Mouse (Mus musculus): ENCODE data around the gene Lhfpl3. TPM values are rescaled to one million over a fixed set of nuclear protein-coding genes. Genes with fewer than 3 reads are reported as not detected.

Lhfpl3 gene
- polyA plus RNA-seq, 1 experiment from 2014 or later, result 0.11 TPM

DNA sequence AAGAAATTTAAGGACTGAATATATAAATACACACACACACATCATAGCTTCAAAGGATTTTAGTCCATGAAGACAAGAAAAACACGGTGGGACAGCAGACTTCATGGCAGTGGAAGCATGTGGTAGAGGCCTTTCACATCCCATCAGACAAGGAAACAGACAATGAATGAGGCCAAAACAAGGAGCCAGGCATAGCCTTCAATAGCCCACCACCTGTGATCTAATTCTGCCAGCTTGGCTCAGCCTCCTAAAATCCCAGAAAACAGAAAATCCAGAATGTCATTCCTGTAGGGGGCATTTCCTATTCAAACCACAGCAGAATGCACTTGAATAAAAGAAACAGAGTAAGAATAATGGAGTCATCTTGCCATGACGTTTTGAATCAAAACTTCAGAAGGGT is 381.0 kb downstream of the Lhfpl3 start:
- Histone ChIP-seq H3K27me3 (ENCODE audit: insufficient read depth, low read length) (no peaks in the 10 kb centered on the region), H3K4me3 (ENCODE audit: low read depth, low read length) (no peak overlapping the region), H3K9ac (no peak overlapping the region), H3K36me3 (ENCODE audit: insufficient read depth) (no peaks in the 10 kb centered on the region), H3K27ac (ENCODE audit: low read depth) (no peak overlapping the region), H3K4me2 (no peak overlapping the region), H3K9me3 (ENCODE audit: low read depth, low read length) (no peaks in the 10 kb centered on the region), H3K4me1 (ENCODE audit: insufficient read depth) (no peaks in the 10 kb centered on the region)
- DNase-seq (no peak), ATAC-seq (ENCODE audit: insufficient read depth) (no peak)
- 58% methylated on average over 2 of the region's 2 CpGs for WGBS
- no peak for TF ChIP-seq CTCF (IDR thresholded peaks at IDR 0.05; ENCODE audit: low read depth)

DNA sequence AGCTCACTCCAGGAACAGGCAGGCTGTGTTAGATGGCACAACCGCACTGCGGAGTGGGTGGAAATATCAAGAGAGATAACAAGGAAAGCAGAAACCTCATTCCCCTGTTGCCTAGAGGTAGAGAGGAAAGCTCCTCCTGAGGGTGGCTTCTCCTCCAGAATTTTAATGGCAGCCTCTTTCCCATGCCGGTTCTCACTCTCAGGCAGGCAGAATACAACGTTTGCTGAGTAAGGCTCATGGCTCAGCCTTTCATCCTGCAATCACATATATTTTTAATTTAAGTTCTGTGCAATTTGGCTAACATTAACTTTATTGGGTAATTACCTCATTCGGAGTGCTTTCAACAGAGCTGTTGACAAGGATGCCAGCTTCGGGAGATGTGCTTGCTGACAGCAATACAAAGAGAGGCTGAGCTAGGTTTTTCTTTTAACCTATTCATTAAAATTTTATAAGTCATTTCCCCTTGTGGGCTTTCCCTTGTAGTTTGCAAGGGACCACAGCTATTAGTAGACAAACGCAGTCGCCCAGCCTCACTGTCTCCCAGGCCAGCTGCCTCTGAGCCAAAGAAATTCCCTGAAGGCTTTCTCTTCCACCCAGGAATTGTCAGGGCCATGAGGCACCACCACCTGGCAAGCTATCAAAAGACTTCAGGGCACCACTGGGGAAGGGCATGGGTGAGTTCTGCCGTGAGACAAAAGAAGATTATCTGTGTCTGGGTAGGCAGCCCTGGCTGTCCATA is 394.5 kb downstream of the Lhfpl3 start:
- DNase-seq, result no peak

DNA sequence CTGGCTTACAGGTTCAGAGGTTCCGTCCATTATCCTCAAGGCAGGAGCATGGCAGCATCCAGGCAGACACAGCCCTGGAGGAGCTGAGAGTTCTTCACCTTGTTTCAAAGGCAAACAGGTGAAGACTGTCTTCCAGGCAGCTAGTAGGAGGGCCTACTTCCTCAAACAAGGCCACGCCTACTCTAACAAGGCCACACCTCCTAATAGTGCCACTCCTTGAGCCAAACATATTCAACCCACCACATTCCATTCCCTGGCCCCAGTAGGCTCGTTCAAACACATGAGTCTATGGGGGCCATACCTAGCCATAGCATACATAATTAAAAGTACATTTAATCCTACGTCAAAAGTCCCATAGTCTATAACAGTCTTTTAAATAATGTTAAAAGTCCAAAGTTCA is 407.4 kb downstream of the Lhfpl3 start:
- Histone ChIP-seq H3K4me2 (no peak overlapping the region), H3K27me3 (ENCODE audit: insufficient read depth, low read length) (no peaks in the 10 kb centered on the region), H3K4me3 (ENCODE audit: low read depth, low read length) (no peak overlapping the region), H3K9ac (no peak overlapping the region), H3K36me3 (ENCODE audit: insufficient read depth) (no peaks in the 10 kb centered on the region), H3K9me3 (ENCODE audit: low read depth, low read length) (no peaks in the 10 kb centered on the region; the same call in 1 of the 2 replicates), H3K27ac (ENCODE audit: low read depth) (no peak overlapping the region), H3K4me1 (ENCODE audit: insufficient read depth) (no peaks in the 10 kb centered on the region)
- ATAC-seq (ENCODE audit: insufficient read depth), result no peak
- no peak for TF ChIP-seq CTCF (IDR thresholded peaks at IDR 0.05; ENCODE audit: low read depth)
- no peak for DNase-seq
- whole genome bisulfite sequencing, result 74% methylated on average over 4 of the region's 4 CpGs

More for the DNA sequence above, 394.5 kb downstream of the Lhfpl3 start:
- no peak overlapping the region for H3K4me3 ChIP-seq (ENCODE audit: low read depth, low read length)
- TF ChIP-seq CTCF (IDR thresholded peaks at IDR 0.05; ENCODE audit: low read depth), result no peak
- ATAC-seq (ENCODE audit: insufficient read depth), result no peak
- no peaks in the 10 kb centered on the region for H3K9me3 ChIP-seq (ENCODE audit: low read depth, low read length)
- WGBS, result 75% methylated on average over 9 of the region's 9 CpGs
- H3K4me1 ChIP-seq (ENCODE audit: insufficient read depth), result no peaks in the 10 kb centered on the region
- H3K4me2 ChIP-seq, result no peak overlapping the region
- no peak overlapping the region for H3K27ac ChIP-seq (ENCODE audit: low read depth)
- no peaks in the 10 kb centered on the region for H3K36me3 ChIP-seq (ENCODE audit: insufficient read depth)
- H3K27me3 ChIP-seq (ENCODE audit: insufficient read depth, low read length), result no peaks in the 10 kb centered on the region
- no peak overlapping the region for H3K9ac ChIP-seq

DNA sequence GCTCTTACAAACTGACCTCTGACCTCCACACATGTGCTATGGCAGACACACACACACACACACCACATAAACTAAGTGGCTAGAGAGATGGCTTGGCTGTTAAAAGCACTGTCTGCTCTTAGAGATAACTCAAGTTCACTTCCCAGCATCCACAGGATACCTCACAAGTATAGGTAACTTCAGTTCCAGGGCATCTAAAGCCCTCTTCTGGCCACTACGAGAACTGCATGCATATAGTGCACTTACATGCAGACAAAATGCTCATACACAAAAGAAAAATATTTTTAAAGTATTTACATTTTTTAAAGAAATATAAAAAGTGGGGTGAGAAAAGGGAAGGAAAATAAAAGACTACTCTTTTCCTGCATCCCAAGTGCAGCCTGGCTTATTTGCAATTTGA is 408.6 kb downstream of the Lhfpl3 start:
- H3K36me3 ChIP-seq (ENCODE audit: insufficient read depth), result no peaks in the 10 kb centered on the region
- peak; percentile 35 for TF ChIP-seq CTCF (IDR thresholded peaks at IDR 0.05; ENCODE audit: low read depth)
- no peaks in the 10 kb centered on the region for H3K4me1 ChIP-seq (ENCODE audit: insufficient read depth)
- no peak overlapping the region for H3K4me2 ChIP-seq
- H3K27me3 ChIP-seq (ENCODE audit: insufficient read depth, low read length), result no peaks in the 10 kb centered on the region
- no peaks in the 10 kb centered on the region; the same call in 1 of the 2 replicates for H3K9me3 ChIP-seq (ENCODE audit: low read depth, low read length)
- no peak overlapping the region for H3K9ac ChIP-seq
- no peak overlapping the region for H3K27ac ChIP-seq (ENCODE audit: low read depth)
- ATAC-seq (ENCODE audit: insufficient read depth) (no peak), DNase-seq (peak; percentile 16)
- 88% methylated on average over 1 of the region's 1 CpGs for WGBS
- H3K4me3 ChIP-seq (ENCODE audit: low read depth, low read length), result no peak overlapping the region

DNA sequence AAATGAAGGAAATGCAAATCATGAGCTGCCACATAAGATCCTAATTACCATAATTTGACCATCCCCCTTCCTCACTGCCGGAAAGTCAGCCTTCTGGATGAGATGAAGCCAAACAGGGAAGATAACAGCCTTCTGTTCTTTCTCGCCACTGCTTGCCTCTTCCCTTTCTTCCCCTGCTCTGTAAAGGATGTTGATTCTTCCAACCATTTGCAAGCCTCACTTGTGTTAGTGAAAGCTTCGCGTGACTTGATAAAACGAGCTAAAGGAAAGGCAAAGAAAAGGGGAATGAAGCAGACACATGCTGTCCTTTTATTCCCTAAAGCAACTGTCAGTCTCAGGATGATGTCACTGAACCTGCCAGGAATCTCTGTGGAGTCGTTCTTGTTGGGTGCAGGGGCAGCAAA is 420.1 kb downstream of the Lhfpl3 start:
- ATAC-seq (ENCODE audit: insufficient read depth) (no peak), DNase-seq (no peak)
- Histone ChIP-seq H3K4me1 (ENCODE audit: insufficient read depth) (no peaks in the 10 kb centered on the region), H3K9ac (no peak overlapping the region), H3K27ac (ENCODE audit: low read depth) (no peak overlapping the region), H3K27me3 (ENCODE audit: insufficient read depth, low read length) (no peaks in the 10 kb centered on the region), H3K9me3 (ENCODE audit: low read depth, low read length) (no peaks in the 10 kb centered on the region), H3K36me3 (ENCODE audit: insufficient read depth) (no peaks in the 10 kb centered on the region), H3K4me2 (no peak overlapping the region), H3K4me3 (ENCODE audit: low read depth, low read length) (no peak overlapping the region)
- 23% methylated on average over 6 of the region's 6 CpGs for WGBS
- no peak for TF ChIP-seq CTCF (IDR thresholded peaks at IDR 0.05; ENCODE audit: low read depth)

DNA sequence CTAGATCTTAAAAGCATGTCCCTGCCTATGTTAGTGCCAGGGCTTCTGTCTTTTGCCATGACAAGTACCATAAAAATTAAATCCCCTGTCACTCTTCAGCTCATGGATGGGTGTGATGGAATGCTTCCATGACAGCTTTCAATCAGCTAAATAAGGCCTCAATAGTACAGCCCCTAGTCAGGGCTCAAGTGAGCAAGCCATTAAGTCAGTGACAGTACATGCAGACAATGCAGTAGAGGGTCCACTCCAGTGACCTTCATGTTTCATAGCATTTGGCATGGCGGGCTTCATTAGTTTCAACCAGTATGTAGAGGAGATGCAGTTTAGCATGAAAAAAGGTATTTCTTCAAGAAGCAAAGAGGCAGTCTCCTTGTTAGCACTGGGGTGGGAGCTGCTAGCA is 420.8 kb downstream of the Lhfpl3 start:
- H3K9ac ChIP-seq, result no peak overlapping the region
- ATAC-seq (ENCODE audit: insufficient read depth), result no peak
- no peaks in the 10 kb centered on the region for H3K4me1 ChIP-seq (ENCODE audit: insufficient read depth)
- DNase-seq, result no peak
- 72% methylated on average over 1 of the region's 1 CpGs for WGBS
- no peak overlapping the region for H3K4me2 ChIP-seq
- no peaks in the 10 kb centered on the region for H3K27me3 ChIP-seq (ENCODE audit: insufficient read depth, low read length)
- H3K27ac ChIP-seq (ENCODE audit: low read depth), result no peak overlapping the region
- TF ChIP-seq CTCF (IDR thresholded peaks at IDR 0.05; ENCODE audit: low read depth), result no peak
- no peaks in the 10 kb centered on the region for H3K9me3 ChIP-seq (ENCODE audit: low read depth, low read length)
- H3K36me3 ChIP-seq (ENCODE audit: insufficient read depth), result no peaks in the 10 kb centered on the region
- H3K4me3 ChIP-seq (ENCODE audit: low read depth, low read length), result no peak overlapping the region

DNA sequence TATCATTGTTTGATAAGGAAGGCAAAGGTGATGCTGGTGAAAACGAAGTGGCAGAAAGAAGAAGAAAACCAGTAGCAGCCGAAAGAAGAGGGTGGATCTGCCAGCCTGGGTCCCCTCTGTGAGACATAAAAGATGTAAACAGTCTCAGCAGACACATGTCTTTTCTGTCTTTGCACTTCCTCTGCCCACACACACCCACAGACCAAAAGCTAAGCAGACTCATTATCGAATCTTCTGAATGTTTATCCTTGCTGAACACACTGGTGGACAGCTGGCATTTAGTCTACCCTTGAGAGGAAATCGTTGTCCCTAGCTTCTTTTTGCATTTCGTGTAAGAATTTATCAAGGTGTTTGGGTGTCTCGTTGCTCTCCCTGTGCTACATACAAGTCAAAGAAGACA is 443.8 kb downstream of the Lhfpl3 start:
- H3K27ac ChIP-seq (ENCODE audit: low read depth), result no peak overlapping the region
- no peak overlapping the region for H3K9ac ChIP-seq
- no peak for ATAC-seq (ENCODE audit: insufficient read depth)
- no peaks in the 10 kb centered on the region for H3K4me1 ChIP-seq (ENCODE audit: insufficient read depth)
- H3K27me3 ChIP-seq (ENCODE audit: insufficient read depth, low read length), result no peaks in the 10 kb centered on the region
- DNase-seq, result no peak
- H3K4me2 ChIP-seq, result no peak overlapping the region
- 38% methylated on average over 6 of the region's 6 CpGs for WGBS
- no peak overlapping the region for H3K4me3 ChIP-seq (ENCODE audit: low read depth, low read length)
- no peaks in the 10 kb centered on the region for H3K36me3 ChIP-seq (ENCODE audit: insufficient read depth)
- H3K9me3 ChIP-seq (ENCODE audit: low read depth, low read length), result no peaks in the 10 kb centered on the region
- no peak for TF ChIP-seq CTCF (IDR thresholded peaks at IDR 0.05; ENCODE audit: low read depth)
